Mouse (Mus musculus): ENCODE measurements around the gene Socs7. TPM values are rescaled to one million over a fixed set of nuclear protein-coding genes. Genes with fewer than 3 reads are reported as not detected.

The Socs7 gene
- polyA plus RNA-seq, 1 experiment, result 6.3 TPM

- Histone ChIP-seq H3K4me3 (ENCODE audit: insufficient read depth, low read depth, low read length) (no peak overlapping the region), H3K27ac (replicated peaks; ENCODE audit: low read depth, low read length) (no peak overlapping the region), H3K4me1 (ENCODE audit: control insufficient read depth, insufficient read depth, insufficient read length, low read length) (peaks cover 18% of the 10 kb centered on the region; the same call in 1 of the 2 replicates)
Measured at GRCm38 (mm10) chr11:97432983-97433539, 70.7 kb downstream of the Socs7 start.

GRCm38 (mm10) chr11:97434121-97434520 lies 71.8 kb downstream of the Socs7 start:
- peaks cover 17% of the 10 kb centered on the region for H3K4me1 ChIP-seq (ENCODE audit: control insufficient read depth, insufficient read depth, insufficient read length, low read length)
- H3K4me3 ChIP-seq (ENCODE audit: insufficient read depth, low read depth, low read length), result no peak overlapping the region
- no peak overlapping the region for H3K27ac ChIP-seq (replicated peaks; ENCODE audit: low read depth, low read length)

GRCm38 (mm10) chr11:97434704-97435454 lies 72.5 kb downstream of the Socs7 start:
- Histone ChIP-seq H3K27ac (replicated peaks; ENCODE audit: low read depth, low read length) (peak overlapping the region; percentile 97), H3K4me1 (ENCODE audit: control insufficient read depth, insufficient read depth, insufficient read length, low read length) (peaks cover 17% of the 10 kb centered on the region), H3K4me3 (ENCODE audit: insufficient read depth, low read depth, low read length) (peak overlapping the region; percentile 63)

- Histone ChIP-seq H3K4me1 (ENCODE audit: control insufficient read depth, insufficient read depth, insufficient read length, low read length) (peaks cover 17% of the 10 kb centered on the region), H3K27ac (replicated peaks; ENCODE audit: low read depth, low read length) (peak overlapping the region; percentile 97)
Measured at GRCm38 (mm10) chr11:97435808-97436491, 73.6 kb downstream of the Socs7 start.

GRCm38 (mm10) chr11:97437745-97438144 lies 75.4 kb downstream of the Socs7 start:
- peak overlapping the region; percentile 98 for H3K27ac ChIP-seq (replicated peaks; ENCODE audit: low read depth, low read length)
- H3K4me3 ChIP-seq (ENCODE audit: insufficient read depth, low read depth, low read length), result peak overlapping the region; percentile 40
- peaks cover 20% of the 10 kb centered on the region for H3K4me1 ChIP-seq (ENCODE audit: control insufficient read depth, insufficient read depth, insufficient read length, low read length)

More at GRCm38 (mm10) chr11:97435808-97436491, 73.6 kb downstream of the Socs7 start:
- peak overlapping the region; percentile 61 for H3K4me3 ChIP-seq (ENCODE audit: insufficient read depth, low read depth, low read length)

- Histone ChIP-seq H3K4me1 (ENCODE audit: control insufficient read depth, insufficient read depth, insufficient read length, low read length) (peaks cover 22% of the 10 kb centered on the region), H3K4me3 (ENCODE audit: insufficient read depth, low read depth, low read length) (peak overlapping the region; percentile 22), H3K27ac (replicated peaks; ENCODE audit: low read depth, low read length) (peak overlapping the region; percentile 98)
Measured at GRCm38 (mm10) chr11:97438868-97439267, 76.5 kb downstream of the Socs7 start.

GRCm38 (mm10) chr11:97439935-97440334 lies 77.6 kb downstream of the Socs7 start:
- Histone ChIP-seq H3K27ac (replicated peaks; ENCODE audit: low read depth, low read length) (peak overlapping the region; percentile 88), H3K4me1 (ENCODE audit: control insufficient read depth, insufficient read depth, insufficient read length, low read length) (peaks cover 18% of the 10 kb centered on the region), H3K4me3 (ENCODE audit: insufficient read depth, low read depth, low read length) (peak overlapping the region; percentile 60)

- peaks cover 18% of the 10 kb centered on the region for H3K4me1 ChIP-seq (ENCODE audit: control insufficient read depth, insufficient read depth, insufficient read length, low read length)
- peak overlapping the region; percentile 60 for H3K4me3 ChIP-seq (ENCODE audit: insufficient read depth, low read depth, low read length)
Measured at GRCm38 (mm10) chr11:97440441-97440881, 78.1 kb downstream of the Socs7 start.

GRCm38 (mm10) chr11:97441036-97441657 lies 78.8 kb downstream of the Socs7 start:
- Histone ChIP-seq H3K4me3 (ENCODE audit: insufficient read depth, low read depth, low read length) (peak overlapping the region; percentile 60), H3K27ac (replicated peaks; ENCODE audit: low read depth, low read length) (peak overlapping the region; percentile 8), H3K4me1 (ENCODE audit: control insufficient read depth, insufficient read depth, insufficient read length, low read length) (peaks cover 15% of the 10 kb centered on the region)

More at GRCm38 (mm10) chr11:97440441-97440881, 78.1 kb downstream of the Socs7 start:
- peak overlapping the region; percentile 8; the same call in 1 of the 2 replicates for H3K27ac ChIP-seq (replicated peaks; ENCODE audit: low read depth, low read length)

- H3K4me3 ChIP-seq (ENCODE audit: insufficient read depth, low read depth, low read length), result peak overlapping the region; percentile 60
- H3K27ac ChIP-seq (replicated peaks; ENCODE audit: low read depth, low read length), result peak overlapping the region; percentile 8
- peaks cover 12% of the 10 kb centered on the region for H3K4me1 ChIP-seq (ENCODE audit: control insufficient read depth, insufficient read depth, insufficient read length, low read length)
Measured at GRCm38 (mm10) chr11:97441658-97442125, 79.3 kb downstream of the Socs7 start.

- Histone ChIP-seq H3K27ac (replicated peaks; ENCODE audit: low read depth, low read length) (peak overlapping the region; percentile 6; the same call in 1 of the 2 replicates), H3K4me3 (ENCODE audit: insufficient read depth, low read depth, low read length) (0 out of 2 replicates have a peak overlapping the region, but pooled peaks have one; percentile 7), H3K4me1 (ENCODE audit: control insufficient read depth, insufficient read depth, insufficient read length, low read length) (peaks cover 7% of the 10 kb centered on the region)
Measured at GRCm38 (mm10) chr11:97442891-97443675, 80.7 kb downstream of the Socs7 start.

GRCm38 (mm10) chr11:97445596-97445995 lies 83.2 kb downstream of the Socs7 start:
- H3K4me3 ChIP-seq (ENCODE audit: insufficient read depth, low read depth, low read length), result no peak overlapping the region
- peaks cover 14% of the 10 kb centered on the region; the same call in 1 of the 2 replicates for H3K4me1 ChIP-seq (ENCODE audit: control insufficient read depth, insufficient read depth, insufficient read length, low read length)
- H3K27ac ChIP-seq (replicated peaks; ENCODE audit: low read depth, low read length), result no peak overlapping the region

- H3K4me3 ChIP-seq (ENCODE audit: insufficient read depth, low read depth, low read length), result no peak overlapping the region
- peaks cover 14% of the 10 kb centered on the region; the same call in 1 of the 2 replicates for H3K4me1 ChIP-seq (ENCODE audit: control insufficient read depth, insufficient read depth, insufficient read length, low read length)
- H3K27ac ChIP-seq (replicated peaks; ENCODE audit: low read depth, low read length), result no peak overlapping the region
Measured at GRCm38 (mm10) chr11:97445999-97446511, 83.7 kb downstream of the Socs7 start.

GRCm38 (mm10) chr11:97447979-97448378 lies 85.6 kb downstream of the Socs7 start:
- Histone ChIP-seq H3K4me1 (ENCODE audit: control insufficient read depth, insufficient read depth, insufficient read length, low read length) (peaks cover 10% of the 10 kb centered on the region; the same call in 1 of the 2 replicates), H3K4me3 (ENCODE audit: insufficient read depth, low read depth, low read length) (no peak overlapping the region), H3K27ac (replicated peaks; ENCODE audit: low read depth, low read length) (no peak overlapping the region)

Measured in brown adipose tissue, adult 24 weeks (tissue).